Mouse (Mus musculus): ENCODE data around the gene Baiap2l2. TPM values are rescaled to one million over a fixed set of nuclear protein-coding genes. Genes with fewer than 3 reads are reported as not detected.

Baiap2l2 gene
- total RNA-seq, 2 experiments from 2014 or later: 10.0 to 11.3 TPM

- intact Hi-C loops (cut with DNase I): no loop called here
- no peak for DNase-seq
These were observed 18.4 kb upstream of the Baiap2l2 start for GRCm38 (mm10) chr15:79303725-79304124.

GRCm38 (mm10) chr15:79299563-79300155, 14.3 kb upstream of the Baiap2l2 start:
- DNase-seq: no peak
- intact Hi-C loops (cut with DNase I): no loop called here

- DNase-seq: no peak
- intact Hi-C loops (cut with DNase I): no loop called here
These were observed 13.2 kb upstream of the Baiap2l2 start for GRCm38 (mm10) chr15:79298553-79298952.

- intact Hi-C loops (cut with DNase I): no loop called here
- no peak for DNase-seq
These were observed 7.4 kb upstream of the Baiap2l2 start for GRCm38 (mm10) chr15:79292779-79293178.

GRCm38 (mm10) chr15:79290340-79290739, 5.0 kb upstream of the Baiap2l2 start:
- DNase-seq: no peak
- intact Hi-C loops (cut with DNase I): no loop called here

GRCm38 (mm10) chr15:79289441-79289840, 4.1 kb upstream of the Baiap2l2 start:
- intact Hi-C loops (cut with DNase I): no loop called here
- no peak for DNase-seq

GRCm38 (mm10) chr15:79288387-79288786, 3.0 kb upstream of the Baiap2l2 start:
- no peak for DNase-seq
- intact Hi-C loops (cut with DNase I): no loop called here

GRCm38 (mm10) chr15:79287091-79287490, 1.8 kb upstream of the Baiap2l2 start:
- DNase-seq: no peak
- intact Hi-C loops (cut with DNase I): no loop called here

- intact Hi-C loops (cut with DNase I): no loop called here
- no peak for DNase-seq
These were observed 804 bp upstream of the Baiap2l2 start for GRCm38 (mm10) chr15:79286141-79286540.

GRCm38 (mm10) chr15:79283371-79283770, 2.0 kb downstream of the Baiap2l2 start:
- intact Hi-C loops (cut with DNase I): no loop called here
- DNase-seq: no peak

GRCm38 (mm10) chr15:79282434-79282833, 2.9 kb downstream of the Baiap2l2 start:
- DNase-seq: no peak
- intact Hi-C loops (cut with DNase I): no loop called here

- intact Hi-C loops (cut with DNase I): no loop called here
- no peak for DNase-seq
These were observed 3.9 kb downstream of the Baiap2l2 start for GRCm38 (mm10) chr15:79281389-79281788.

GRCm38 (mm10) chr15:79280850-79281249, 4.5 kb downstream of the Baiap2l2 start:
- no peak for DNase-seq
- intact Hi-C loops (cut with DNase I): no loop called here

GRCm38 (mm10) chr15:79280209-79280608, 5.1 kb downstream of the Baiap2l2 start:
- intact Hi-C loops (cut with DNase I): no loop called here
- no peak for DNase-seq

GRCm38 (mm10) chr15:79277728-79278127, 7.6 kb downstream of the Baiap2l2 start:
- intact Hi-C loops (cut with DNase I): no loop called here
- no peak for DNase-seq

- DNase-seq: no peak
- intact Hi-C loops (cut with DNase I): no loop called here
These were observed 12.3 kb downstream of the Baiap2l2 start for GRCm38 (mm10) chr15:79273020-79273419.

- intact Hi-C loops (cut with DNase I): no loop called here
- DNase-seq: peak; percentile 53
These were observed 14.1 kb downstream of the Baiap2l2 start for GRCm38 (mm10) chr15:79271124-79271746.

- intact Hi-C loops (cut with DNase I): no loop called here
- peak; percentile 62 for DNase-seq
These were observed 14.8 kb downstream of the Baiap2l2 start for GRCm38 (mm10) chr15:79270317-79271123.

- intact Hi-C loops (cut with DNase I): no loop called here
- no peak for DNase-seq
These were observed 16.8 kb downstream of the Baiap2l2 start for GRCm38 (mm10) chr15:79268521-79268920.

GRCm38 (mm10) chr15:79265384-79265783, 20.0 kb downstream of the Baiap2l2 start:
- intact Hi-C loops (cut with DNase I): no loop called here
- DNase-seq: no peak

- intact Hi-C loops (cut with DNase I): no loop called here
- no peak for DNase-seq
These were observed 21.6 kb downstream of the Baiap2l2 start for GRCm38 (mm10) chr15:79263726-79264125.

- intact Hi-C loops (cut with DNase I): no loop called here
- DNase-seq: no peak
These were observed 22.5 kb downstream of the Baiap2l2 start for GRCm38 (mm10) chr15:79262786-79263309.

Data from left cerebral cortex, postnatal 4 days (tissue).